Mouse (Mus musculus) induced T-regulatory cell, adult 2 months (primary cell): ENCODE results near the gene Kank1.
A peak's percentile ranks its signal among the peaks of the same experiment; 100 is the strongest.

Experiments used
- DNase-seq: peaks from one replicate; pipeline ENCODE4 v3.0.0-alpha.2; 2012; ENCODE audit warnings: low read depth

Gene Kank1

DNA sequence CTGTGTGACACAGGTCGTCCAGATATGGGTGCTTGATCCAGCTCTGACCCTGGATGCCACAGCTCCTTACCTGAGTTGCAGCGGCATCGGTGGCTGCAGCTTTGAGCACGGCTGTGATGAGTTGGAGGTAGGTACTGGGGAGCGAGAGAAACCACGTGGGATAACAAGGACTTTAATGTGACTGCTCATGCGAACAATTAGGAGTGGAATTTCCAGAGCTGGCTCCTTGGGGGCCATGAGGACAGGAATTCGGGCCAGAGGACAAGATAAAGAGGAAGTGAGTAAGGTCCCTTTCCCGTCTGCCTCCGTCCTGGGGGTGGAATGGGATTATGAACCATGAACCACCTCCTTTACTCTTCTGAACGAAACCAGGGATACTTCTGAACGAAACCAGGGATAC, 129.8 kb downstream of the Kank1 start:
- no peak for DNase-seq

DNA sequence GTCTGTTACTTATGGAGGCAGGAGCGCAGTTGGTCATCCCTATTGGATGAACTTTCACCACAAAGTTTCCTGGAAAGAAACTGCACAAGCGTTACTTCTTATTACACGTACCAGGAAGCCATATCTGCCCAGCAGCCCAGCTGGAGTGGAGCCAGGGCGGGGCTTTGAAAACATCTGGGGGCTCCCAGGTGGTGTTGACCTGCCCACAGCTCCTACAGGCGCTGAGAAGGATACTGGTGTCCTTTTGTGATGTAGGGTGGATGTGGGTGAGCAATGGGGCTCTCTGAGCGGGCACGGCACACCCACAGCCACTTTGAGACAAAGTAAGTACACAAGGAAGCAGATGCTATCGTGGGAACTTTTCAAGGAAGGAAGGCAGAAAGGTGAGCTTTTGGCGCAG, 133.7 kb downstream of the Kank1 start:
- no peak for DNase-seq

DNA sequence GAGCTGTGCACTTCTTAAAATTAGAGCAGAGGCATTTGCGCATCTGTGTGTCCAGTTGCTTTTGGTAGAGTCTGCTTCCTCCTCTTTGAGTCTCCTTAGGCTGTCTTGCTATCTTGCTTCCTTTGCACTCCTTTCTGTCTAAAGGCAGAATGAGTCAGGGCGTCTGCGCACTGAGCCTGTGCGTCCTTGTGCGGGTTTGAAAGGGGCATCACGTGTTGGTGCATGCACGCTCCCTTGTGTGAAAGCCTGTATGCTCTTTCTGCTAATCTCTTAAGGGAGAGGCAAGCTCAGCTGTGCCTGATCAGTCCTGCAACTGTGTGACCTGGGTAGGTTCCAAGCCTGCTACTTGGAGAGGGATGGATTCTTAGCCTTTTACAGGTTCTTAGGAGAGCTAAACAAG, 136.0 kb downstream of the Kank1 start:
- no peak for DNase-seq

DNA sequence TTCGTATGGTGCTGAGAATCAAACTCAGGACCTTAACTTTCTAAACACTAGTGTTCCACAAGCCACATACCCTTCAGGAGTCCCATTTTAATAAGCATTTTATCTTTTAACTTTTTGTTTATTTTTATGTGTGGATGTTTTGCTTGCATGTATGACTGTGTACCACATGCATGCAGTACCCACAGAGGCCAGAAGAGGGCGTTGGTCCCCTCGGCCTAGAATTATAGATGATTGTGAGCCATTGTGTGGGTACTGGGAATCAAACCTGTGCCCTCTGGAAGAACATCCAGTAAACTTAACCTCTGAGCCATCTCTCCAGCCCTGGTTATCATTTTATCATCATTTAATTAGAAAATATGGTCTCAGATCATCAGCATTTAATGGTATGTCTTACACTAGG, 136.8 kb downstream of the Kank1 start:
- peak; percentile 1 for DNase-seq

DNA sequence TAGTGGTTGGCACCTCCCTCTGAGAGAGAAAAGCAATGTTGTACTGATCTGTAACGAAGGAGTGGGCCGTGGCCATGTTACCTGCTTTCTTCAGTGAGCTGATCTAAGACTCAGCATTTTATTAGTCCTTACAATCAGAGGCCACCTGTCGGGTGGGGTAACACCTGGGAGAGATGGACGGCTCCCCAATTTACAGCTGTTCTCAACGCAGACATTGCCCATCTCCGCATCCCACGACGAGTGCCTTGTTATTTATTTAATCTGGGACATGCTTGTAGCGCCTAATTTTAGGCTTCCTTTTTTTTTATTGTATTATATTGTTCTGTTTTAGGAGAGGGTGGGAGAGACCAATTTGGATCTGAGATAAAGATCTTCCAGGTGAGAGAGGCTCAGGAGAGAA, 137.4 kb downstream of the Kank1 start:
- DNase-seq: no peak

DNA sequence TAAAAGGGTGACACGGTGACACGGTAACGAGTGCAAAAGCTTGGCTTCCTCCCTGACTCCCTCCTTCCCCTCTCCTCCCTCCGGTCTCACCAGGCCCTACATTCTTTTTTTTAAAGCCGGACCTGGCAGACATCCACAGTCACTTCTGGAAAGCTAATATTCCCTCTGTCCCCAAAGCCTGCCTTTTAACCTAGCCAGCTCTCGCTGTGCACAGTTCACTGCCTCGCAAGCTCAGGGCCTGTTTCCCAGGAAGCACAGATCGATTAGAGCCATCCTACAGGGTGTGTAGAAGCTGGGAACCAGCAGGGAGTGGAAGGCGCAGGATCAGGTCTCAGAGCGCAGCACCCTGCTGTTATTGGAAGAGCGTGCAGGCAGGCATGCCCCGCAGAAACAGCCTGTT, 138.2 kb downstream of the Kank1 start:
- no peak for DNase-seq

DNA sequence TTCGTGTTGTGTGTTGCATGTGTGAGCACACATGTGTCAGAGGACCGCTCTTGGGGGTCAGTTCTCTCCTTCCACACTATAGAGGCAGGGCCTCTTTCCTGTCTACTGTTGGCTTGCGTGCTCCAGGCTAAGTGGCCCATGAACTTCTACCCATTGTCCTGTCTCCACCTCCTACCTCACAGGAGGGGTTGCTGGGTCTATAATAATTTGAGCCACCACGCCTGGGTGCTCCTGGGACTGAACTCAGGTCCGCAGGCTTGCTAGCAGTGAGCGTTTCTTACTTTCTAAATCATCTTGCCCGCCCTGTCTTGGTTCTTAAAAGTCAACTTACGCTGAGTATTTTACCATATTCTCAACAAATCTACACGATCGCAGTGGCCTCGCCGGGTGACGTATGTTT, 140.1 kb downstream of the Kank1 start:
- DNase-seq: no peak

DNA sequence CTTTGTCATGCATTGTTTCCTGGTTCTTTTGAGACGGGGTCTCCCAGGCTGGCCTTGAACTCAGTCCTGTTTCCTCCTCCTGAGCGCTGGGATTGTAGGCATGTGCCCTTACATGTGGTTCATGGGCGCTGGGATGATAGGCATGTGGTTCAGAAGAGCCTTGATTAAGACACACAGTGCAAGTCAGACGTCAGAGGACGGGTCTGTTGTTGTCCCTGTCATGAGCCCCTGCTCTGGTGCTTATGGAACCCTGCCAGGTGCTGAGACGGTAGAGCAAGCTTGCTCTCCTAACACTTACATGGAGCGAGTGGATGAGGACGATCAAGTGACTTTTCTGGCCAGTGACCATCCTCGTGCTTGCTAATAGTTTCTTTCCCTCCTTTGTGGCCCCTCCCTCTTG, 143.9 kb downstream of the Kank1 start:
- no peak for DNase-seq

DNA sequence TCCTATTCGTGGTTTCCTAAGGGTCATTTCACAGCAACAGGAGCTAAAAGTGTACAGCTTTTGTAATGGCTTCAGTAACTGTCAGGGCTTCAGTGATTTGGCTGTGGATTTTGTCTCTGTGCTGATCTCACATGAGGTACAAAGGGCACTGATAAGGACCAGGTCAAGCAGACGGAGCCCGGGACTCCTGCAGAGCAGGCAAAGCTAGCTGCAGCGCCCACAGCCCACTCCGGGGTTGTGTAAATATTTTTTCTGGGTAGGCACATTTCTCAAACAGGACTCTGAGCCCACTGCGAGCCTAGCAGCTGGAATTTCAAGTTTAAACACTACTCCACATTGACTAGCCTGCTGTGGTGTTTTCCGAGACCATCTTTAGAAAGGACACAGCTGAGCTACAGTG, 145.2 kb downstream of the Kank1 start:
- no peak for DNase-seq

DNA sequence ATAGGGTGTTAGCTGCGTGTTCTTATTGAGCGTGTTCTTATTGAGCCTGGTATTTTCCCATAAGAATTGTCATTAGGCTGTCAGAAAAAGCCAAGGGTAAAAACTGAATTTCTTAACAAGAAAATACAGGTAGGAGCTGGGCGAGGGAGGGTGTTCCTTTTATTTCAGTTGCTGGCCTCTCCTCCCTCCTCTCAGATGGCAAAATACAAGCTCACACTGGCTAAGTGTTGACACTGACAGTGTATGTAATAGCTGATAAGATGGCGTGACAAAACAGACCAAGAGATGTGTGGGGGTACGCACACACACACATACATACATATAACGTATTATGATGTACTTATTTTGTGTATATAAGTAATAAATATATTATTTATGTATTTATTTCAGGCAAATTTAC, 145.7 kb downstream of the Kank1 start:
- DNase-seq: no peak

DNA sequence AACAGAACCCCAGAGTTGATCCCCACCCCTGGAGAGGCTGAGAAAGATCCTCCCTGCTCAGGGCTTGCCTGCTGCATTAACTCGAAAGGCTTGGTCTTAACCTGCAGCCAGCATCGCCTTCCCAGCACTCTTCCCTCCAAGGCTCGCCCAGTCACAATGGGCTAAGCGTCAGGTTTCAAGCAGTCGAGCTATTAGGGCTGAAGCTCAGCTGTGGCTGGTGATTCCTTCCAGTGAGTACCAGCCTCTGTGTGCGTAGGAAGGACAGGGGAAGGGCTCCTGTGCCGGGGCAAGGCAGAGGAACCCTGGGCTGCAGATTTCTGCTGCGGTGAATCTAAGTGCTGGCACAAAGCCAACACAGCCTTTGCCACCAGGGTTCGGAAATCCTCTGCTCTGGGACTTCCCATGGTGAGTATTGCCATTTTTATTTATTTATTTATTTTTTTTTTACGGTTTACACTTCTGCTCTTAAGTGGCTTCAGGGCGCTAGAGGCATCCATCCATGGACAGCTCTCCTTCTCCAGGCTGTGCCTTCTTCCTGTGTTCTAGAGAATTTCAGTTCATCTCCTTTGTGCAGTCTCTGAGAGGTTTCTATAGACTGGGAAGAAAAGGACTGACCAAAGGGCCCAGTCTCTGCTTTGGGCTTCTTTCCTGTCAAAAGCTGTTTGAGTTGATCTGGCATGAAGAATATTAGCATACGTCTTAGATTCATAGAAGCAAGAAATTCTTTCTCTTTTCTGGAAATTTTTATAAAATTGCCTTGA, 146.8 kb downstream of the Kank1 start:
- DNase-seq: no peak

DNA sequence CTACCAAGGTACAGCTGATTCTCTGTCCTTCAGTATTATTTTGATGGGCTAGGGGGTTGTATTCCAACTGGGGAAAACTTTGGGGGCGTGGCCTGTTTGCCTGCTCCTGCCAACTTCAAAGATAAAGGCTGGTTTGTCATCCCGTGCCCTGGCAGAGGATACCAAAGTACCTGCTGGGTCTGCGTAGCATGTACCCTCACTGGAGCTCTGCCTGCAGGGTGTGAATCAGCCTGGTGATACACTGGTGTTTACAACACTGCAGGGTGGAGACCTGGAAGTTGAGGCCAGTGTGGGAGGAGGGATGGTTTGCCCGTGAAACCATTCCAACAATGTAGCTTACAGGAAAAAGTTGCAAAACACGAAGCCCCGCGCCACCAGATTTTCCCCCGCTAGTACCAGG, 149.2 kb downstream of the Kank1 start:
- no peak for DNase-seq

DNA sequence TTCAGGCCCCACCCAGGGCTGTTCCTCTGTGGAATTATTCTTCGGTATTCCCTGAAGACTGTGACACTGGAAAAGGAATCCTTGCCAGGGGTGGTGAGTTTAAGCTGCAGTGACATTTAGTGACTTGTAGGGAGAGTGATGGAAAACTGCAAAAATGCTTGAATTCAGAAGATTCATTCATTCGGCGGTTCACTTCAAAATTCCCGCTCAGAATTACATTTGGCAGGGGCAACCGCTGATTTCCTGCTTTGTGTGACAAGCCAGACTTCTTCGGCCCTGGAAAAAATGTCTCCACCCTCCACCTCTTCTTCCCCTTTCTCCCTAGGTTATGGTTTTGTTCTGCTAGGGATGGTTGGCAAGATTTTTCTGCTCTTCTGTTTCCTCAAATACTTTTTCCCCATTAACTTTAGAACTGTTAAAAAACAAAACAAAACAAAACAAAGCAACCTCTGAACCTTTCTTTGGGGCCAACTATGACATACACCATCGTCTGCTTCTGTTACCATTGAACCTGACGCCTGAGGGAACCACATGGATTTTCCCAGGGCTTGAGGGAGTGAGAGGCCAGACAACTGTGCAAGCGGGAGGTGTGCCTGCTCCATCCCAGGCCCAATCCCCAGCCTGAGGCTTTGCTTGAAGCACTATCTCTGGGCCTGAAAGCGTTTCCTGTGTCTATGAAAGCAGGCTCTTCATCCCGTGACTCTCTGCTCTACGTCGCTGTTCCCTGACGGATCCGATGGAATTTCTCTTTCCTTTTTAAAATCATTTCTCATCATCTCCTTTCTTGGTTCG, 150.1 kb downstream of the Kank1 start:
- DNase-seq: no peak

DNA sequence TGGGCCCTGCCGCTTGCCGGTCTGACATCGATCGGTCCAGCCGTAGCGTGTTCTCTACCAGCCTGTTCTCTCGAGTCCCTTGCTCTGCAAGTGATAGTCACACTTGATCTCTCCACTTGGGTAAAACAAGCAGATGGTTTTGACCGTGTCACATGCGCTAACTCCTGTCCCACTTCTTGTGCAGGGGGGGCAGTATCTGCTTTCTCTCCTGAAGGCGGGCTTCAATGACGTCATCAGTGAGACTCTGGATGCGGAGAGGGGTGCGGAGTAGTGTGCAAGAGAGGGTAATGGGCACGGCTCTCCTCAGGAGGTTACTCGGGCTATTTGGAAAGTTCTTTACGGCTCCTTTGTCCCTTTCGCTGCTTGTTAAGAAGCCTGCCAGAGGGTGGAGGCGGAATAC, 151.1 kb downstream of the Kank1 start:
- no peak for DNase-seq

DNA sequence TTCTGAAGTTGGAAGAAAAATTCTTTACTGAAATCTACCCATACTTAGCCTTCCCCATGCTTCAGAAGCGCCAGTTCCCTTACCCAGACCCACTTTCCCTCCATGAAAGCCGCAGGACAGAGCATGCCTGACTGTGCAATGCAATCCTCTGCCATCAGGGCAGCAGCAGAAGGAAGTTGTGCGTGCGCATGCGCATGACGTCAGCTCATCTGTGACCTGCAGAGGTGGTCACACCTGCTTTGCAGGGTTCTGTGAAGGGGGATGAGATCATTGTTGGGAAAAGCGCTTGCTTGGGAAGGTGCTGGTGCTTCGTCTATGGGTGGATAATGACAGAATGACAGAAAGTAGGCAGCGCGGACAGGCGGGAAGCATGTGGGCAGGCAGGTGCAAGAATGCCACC, 155.4 kb downstream of the Kank1 start:
- DNase-seq: no peak

DNA sequence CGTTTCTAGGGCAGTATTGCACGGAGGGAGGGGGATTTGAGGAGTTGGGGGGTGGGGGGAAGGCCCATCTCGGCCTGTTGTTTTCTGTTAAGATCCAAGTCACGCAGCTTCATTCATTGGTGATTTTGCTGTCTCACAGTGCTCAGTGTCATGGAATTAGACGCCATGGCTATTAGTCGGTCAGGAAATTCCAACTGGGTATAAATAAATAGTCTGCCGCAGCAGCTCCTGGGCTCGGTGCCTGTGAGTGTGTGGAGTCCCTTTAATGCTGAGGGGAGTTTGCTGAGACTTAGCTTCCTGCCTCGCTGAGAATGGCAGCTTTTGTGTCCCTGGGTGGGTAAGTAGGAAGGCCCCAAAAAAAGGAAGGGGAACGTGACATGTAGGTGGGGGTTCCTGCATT, 158.3 kb downstream of the Kank1 start:
- DNase-seq: no peak

DNA sequence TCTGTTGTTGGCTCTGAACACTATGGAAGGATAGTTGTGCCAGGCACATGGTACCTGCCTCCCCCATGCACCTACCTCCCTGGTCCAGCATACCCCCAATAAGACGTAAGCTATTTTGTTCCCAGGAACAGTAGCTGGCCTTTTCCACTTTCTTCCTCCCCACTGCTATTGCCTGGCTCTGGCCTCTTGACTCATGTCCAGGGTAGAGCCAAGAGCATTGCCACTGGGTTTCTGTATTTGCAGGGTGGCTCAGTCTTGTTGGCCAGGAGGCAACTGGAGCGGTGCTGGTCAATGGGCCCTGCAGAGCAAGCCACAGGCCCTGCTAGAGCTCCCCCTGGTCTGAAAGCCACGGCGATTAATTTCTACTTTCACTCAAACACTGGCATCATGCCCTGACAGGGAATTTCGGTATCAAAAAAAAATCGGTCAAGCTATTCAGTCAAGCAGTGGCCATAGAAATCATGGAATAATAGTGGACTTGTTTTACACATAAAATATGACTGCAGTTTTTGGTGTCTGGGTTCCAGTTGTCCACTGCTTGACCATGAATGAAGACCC, 160.0 kb downstream of the Kank1 start:
- no peak for DNase-seq

DNA sequence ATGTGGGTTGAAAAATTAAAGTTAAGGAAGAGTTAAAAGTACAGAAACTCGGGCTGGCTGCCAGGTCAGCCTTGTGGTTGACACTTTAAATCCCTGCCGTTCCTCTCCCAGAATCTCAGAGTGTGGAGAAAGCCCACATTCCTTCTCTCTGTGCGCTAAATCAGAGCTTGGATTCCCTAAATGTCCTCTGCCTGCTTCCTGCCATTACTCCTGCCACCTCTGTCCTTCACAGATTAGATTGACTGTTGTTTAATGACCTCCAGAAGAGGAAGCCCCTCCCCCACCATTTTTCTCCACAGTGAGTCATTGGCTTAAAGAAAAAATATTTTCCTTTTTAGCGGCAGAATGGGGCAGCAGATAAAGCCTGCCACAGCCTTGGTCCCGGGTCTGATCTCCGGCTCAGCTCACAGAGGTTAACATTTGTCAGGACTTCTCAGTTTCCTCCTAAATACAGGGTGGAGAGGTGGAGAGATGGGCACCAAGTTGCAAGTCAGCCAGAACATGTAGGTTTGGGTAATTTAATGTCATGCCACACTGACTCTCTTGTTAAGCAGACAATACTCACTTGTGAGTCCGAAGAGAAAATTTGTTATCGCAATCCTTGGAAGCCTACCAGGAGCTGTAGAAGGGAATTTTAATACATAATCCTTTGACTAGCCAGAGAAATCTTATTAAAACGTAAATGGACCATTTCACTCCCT, 162.9 kb downstream of the Kank1 start:
- no peak for DNase-seq

DNA sequence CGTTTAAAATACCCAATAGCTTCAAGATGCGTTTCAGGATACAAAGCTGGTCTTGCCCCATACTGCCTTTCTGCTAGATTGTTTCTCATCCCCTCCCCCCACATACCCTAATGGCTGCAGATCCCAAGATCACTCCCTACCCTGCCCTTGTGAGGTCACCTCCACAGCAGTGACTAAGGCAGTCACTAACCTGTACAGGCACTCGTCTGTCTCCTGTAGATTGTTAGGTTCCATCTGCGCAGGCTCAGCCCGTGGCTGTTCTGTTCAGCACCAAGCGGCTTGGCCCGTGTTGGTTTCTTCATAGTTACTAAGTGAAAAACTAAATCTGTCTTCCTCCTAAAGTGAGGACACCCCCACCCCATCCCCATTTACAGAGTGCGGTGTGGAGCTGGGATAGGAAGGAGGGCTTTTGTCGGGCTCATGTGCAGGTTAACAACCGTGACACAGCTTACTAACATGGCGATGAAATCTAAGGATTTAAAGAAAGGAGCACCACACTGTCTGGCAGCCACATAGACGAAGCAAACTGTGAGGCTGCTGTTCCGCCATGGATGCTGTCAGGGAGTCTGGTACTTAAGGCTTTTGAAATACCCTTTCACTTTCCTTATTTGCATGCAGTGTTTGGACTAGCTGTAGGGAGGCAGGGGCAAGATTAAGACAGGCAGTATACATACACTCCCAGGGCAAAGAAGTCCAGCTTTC, 163.6 kb downstream of the Kank1 start:
- DNase-seq: no peak

DNA sequence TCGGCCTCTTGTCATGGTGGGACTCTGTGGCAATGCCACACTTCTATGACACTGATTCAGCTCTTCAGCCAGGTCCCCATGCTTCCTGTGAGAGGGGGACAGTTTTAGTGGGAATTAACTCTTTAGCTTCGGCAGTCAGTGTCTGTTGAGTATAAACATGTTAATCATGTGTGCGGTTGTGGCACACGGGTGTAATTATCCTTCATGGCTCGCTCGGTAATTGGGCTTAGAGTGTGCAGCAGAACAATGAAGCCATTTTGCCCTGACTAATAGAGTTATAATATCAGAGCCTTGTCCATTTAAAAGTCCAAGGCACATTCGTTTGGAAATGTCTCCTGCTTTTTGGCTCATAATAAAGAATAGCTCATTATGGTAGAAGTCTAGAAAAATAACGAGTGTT, 164.7 kb downstream of the Kank1 start:
- no peak for DNase-seq

DNA sequence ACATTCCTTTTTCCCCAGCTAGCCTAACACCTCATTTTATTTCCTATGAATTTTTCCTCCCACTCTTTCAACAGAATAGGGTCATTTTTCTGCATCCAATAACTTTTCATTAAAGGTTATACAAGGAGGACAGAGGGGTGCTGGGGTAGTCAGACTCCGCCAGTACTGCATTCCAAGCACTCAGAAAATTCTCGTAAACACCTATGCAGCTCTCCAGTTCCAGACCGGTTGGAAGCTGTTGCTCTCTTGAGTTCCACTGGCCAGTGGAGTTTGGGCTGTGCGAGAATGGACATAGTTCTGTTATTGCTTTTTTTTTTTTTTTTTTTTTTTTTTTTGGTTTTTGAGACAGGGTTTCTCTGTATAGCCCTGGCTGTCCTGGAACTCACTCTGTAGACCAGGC, 167.4 kb downstream of the Kank1 start:
- DNase-seq: no peak

DNA sequence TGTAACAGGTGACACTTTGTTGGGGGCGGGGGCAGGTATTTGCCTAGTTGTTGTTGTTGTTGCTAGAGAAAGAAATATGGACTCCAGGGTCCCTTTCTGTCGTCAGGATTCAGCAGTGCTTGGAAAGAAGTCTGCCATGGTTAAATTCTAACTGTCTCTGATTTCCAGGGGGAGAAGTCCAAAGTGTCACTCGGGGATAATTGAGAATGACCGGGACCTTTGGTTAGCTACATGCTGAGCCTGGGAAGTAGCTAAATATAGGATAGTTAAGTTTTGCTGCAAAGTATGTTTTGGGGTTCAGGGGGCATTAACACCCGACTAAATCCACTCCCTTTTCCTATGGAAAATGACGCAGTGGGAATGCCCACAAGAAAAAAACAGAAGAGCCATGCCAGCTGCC, 169.2 kb downstream of the Kank1 start:
- no peak for DNase-seq
